Mouse (Mus musculus) limb, embryonic 15.5 days (tissue): ENCODE measurements around the gene Thegl. TPM values are rescaled to one million over a fixed set of nuclear protein-coding genes. Genes with fewer than 3 reads are reported as not detected.
A peak's percentile ranks its signal among the peaks of the same experiment; 100 is the strongest.
"Not testable (repeated sequence)": the region's sequence is repeated elsewhere in the genome, so short reads cannot be mapped to it uniquely, and the experiment has no call there.

ENCODE experiments used
- ATAC-seq: fragments of 200-750 bp; cut with Nextera tagmentation; 2 replicates; pipeline ENCODE4 v1.8.0; 2017; ENCODE audit warnings: low read depth, moderate TSS enrichment; ENCODE audit not compliant: insufficient number of reproducible peaks, low FRiP score, low TSS enrichment
- H3K27ac ChIP-seq: fragments of 300-500 bp; sonication (generic); 2 replicates; pipeline ENCODE4 v1.5.1; 2015; ENCODE audit warnings: moderate library complexity, mild to moderate bottlenecking, inconsistent platforms
- H3K27me3 ChIP-seq: fragments of 300-500 bp; sonication (generic); 2 replicates; pipeline ENCODE4 v1.6.1; 2015; ENCODE audit warnings: inconsistent platforms
- H3K36me3 ChIP-seq: fragments of 300-500 bp; sonication (generic); 2 replicates; pipeline ENCODE4 v1.6.1; 2015; ENCODE audit warnings: inconsistent platforms
- H3K4me1 ChIP-seq: fragments of 300-500 bp; sonication (generic); 2 replicates; pipeline ENCODE4 v1.6.1; 2015; ENCODE audit warnings: inconsistent platforms
- H3K4me2 ChIP-seq: fragments of 300-500 bp; sonication (generic); 2 replicates; pipeline ENCODE4 v1.6.1; 2015; ENCODE audit warnings: mild to moderate bottlenecking, inconsistent platforms
- H3K4me3 ChIP-seq: fragments of 300-500 bp; sonication (generic); 2 replicates; pipeline ENCODE4 v1.5.1; 2015; ENCODE audit warnings: mild to moderate bottlenecking, inconsistent platforms
- H3K9ac ChIP-seq: fragments of 300-500 bp; sonication (generic); 2 replicates; pipeline ENCODE4 v1.6.1; 2015; ENCODE audit warnings: inconsistent platforms
- H3K9me3 ChIP-seq: fragments of 300-500 bp; sonication (generic); 2 replicates; pipeline ENCODE4 v1.6.1; 2016; ENCODE audit warnings: inconsistent platforms
- WGBS: fragments of 180-500 bp; shearing (Covaris S2); methylation state at CpG from one replicate; pipeline ENCODE4 v1.1.7; 2015; 5-methylcytosine and 5-hydroxymethylcytosine counted together
- polyA plus RNA-seq: library from polyadenylated mRNA; unstranded; fragments of >200 nt; fragmentation: Nextera tagmentation; extraction: Ambion mirVana; gene quantifications from 2 replicates; pipeline ENCODE4 v1.2.1, GENCODE M21; 2015

Gene Thegl
- 0.16 and 0.22 TPM in 2 replicates for polyA plus RNA-seq

DNA sequence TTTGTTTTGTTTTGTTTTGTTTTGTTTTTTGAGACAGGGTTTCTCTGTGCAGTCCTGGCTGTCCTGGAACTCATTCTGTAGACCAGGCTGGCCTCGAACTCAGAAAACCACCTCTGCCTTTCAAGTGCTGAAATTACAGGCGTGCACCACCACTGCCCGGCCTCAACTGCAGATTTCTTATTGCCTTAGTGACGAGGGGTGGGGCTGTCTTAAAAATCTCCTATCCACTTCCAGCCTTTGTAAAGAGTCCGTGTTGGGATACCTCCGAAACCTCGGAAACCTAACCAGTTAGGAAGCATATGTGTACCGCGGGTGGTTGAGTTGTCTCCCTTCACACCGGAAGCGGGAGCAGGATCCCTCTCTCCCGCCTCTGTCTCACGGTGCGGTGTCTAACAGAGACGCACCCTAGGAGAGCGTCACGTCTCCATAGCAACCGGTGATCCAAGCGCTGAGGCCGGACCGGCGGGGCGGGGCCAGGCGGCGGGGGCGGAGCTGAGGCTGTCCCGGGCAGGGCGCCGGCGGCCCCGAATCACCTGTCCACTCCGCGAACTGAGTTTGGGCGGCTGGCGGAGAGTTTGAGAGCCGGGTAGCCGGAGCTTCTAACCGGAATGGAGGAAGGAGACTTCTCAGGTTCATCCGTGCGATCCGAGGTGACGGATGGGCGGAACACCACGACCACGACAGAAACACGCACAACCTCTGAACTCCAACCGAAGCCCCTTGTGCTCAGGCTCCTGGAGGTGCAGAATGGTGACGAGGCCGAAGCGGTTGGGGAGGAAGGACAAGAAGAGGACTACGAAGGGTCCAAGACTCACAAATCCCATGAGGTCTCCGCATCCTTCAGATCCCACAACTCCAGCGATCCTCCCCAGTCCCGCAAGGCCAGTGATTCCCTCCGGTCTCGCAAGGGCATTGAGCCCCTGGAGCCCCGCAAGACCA, at the start of gene Thegl:
Gene Thegl, plus strand, starts transcription at position 480 of the 939 bp plus-strand sequence.
- H3K9me3 ChIP-seq: no peaks in the 10 kb centered on the region
- H3K4me1 ChIP-seq: peaks cover 8% of the 10 kb centered on the region
- H3K36me3 ChIP-seq: no peaks in the 10 kb centered on the region
- WGBS: 18% methylated on average over 57 of the region's 57 CpGs
- peak; percentile 86 for ATAC-seq
- no peak within 1 kb of the TSS for H3K9ac ChIP-seq
- no peaks in the 10 kb centered on the region for H3K27me3 ChIP-seq
- peak within 1 kb of the TSS; percentile 85 for H3K4me2 ChIP-seq
- no peak within 1 kb of the TSS for H3K27ac ChIP-seq
- peak within 1 kb of the TSS; percentile 53 for H3K4me3 ChIP-seq

DNA sequence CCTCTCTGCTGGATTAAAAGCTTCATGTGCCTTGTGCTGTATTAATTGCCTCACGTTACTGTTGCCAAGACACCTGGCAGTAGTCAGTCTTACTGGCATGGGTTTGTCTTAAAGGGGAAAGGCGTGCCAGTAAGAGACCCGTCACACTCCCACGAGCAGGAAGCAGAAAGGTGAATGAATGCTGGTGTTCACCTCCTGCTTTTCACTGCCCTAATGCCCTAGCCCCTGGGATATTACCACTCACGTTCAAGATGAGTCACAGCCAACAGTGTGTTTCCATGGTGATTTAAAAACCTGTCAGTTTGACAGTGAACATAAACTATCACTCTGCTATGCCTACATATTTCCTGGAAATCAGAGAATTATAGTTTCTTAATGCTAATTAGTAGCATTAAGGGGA, 46.6 kb upstream of the Thegl start:
- ATAC-seq: no peak
- H3K36me3 ChIP-seq: peaks cover 50% of the 10 kb centered on the region
- no peak overlapping the region for H3K9ac ChIP-seq
- H3K4me1 ChIP-seq: peaks cover 6% of the 10 kb centered on the region
- H3K27ac ChIP-seq: no peak overlapping the region
- no peaks in the 10 kb centered on the region for H3K27me3 ChIP-seq
- 58% methylated on average over 5 of the region's 5 CpGs for WGBS
- no peaks in the 10 kb centered on the region for H3K9me3 ChIP-seq
- no peak overlapping the region for H3K4me3 ChIP-seq
- no peak overlapping the region for H3K4me2 ChIP-seq

DNA sequence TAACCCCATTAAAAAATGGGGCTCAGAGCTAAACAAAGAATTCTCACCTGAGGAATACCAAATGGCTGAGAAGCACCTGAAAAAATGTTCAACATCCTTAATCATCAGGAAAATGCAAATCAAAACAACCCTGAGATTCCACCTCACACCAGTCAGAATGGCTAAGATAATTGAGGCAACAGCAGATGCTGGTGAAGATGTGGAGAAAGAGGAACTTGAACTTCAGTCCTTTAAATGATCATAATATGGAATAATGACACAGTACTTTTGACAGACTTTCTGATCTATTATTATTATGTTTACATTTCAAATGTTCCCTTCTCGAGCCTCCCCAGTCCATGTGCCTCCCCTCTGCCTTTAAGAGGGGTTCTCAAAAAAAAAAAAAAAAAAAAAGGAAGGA, 44.7 kb upstream of the Thegl start:
- H3K9ac ChIP-seq, H3K27ac ChIP-seq, H3K4me2 ChIP-seq, H3K4me3 ChIP-seq, ATAC-seq, H3K9me3 ChIP-seq, H3K27me3 ChIP-seq: not testable (repeated sequence)
- 77% methylated on average over 1 of the region's 1 CpGs for WGBS
- H3K4me1 ChIP-seq: peaks cover 12% of the 10 kb centered on the region
- peaks cover 35% of the 10 kb centered on the region for H3K36me3 ChIP-seq

DNA sequence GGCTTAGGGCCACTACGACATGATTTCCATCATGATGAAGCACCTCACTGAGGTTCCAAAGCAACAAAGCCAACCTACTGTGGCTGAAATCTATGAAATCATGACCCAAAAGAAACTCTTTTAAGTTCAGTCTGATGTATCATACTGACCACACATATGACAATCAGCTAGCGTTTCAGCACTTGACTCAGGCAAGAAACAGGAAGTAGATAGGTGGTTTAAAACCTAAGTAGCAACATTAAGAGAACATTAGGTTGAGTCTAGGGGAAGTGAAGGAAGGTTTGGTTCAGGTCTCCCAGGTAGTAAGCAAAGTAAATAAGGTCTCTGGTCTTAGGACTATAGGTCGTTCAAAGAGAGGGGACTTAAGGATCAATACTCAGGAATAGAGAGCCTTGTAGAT, 42.3 kb upstream of the Thegl start:
- 59% methylated on average over 3 of the region's 3 CpGs for WGBS
- no peaks in the 10 kb centered on the region for H3K9me3 ChIP-seq
- peak overlapping the region; percentile 77; the same call in 1 of the 2 replicates for H3K4me2 ChIP-seq
- peaks cover 12% of the 10 kb centered on the region for H3K4me1 ChIP-seq
- no peak overlapping the region for H3K9ac ChIP-seq
- H3K27ac ChIP-seq: no peak overlapping the region
- no peaks in the 10 kb centered on the region for H3K27me3 ChIP-seq
- H3K4me3 ChIP-seq: peak overlapping the region; percentile 99
- H3K36me3 ChIP-seq: peaks cover 35% of the 10 kb centered on the region
- no peak for ATAC-seq

DNA sequence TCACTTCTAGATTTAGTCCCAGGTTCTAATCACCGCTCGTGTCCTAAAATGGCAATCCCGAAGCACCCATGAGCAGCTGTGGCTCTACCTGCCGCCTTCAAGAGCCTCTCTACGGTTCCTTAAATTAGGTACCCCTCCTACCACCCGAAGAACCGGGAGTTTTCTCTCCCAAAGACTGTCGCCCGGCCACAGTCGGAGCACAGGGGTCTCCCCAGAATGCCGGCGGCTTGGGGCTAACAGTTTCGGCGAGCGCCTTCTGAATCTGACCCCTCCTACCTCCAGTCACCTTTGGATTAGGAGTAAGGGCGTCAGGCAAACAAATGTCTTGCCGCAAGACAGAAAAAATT, 41.6 kb upstream of the Thegl start:
- WGBS: 2% methylated on average over 17 of the region's 17 CpGs
- H3K36me3 ChIP-seq: peaks cover 34% of the 10 kb centered on the region
- H3K4me2 ChIP-seq: peak overlapping the region; percentile 77
- no peaks in the 10 kb centered on the region for H3K9me3 ChIP-seq
- H3K27me3 ChIP-seq: no peaks in the 10 kb centered on the region
- H3K27ac ChIP-seq: peak overlapping the region; percentile 93
- ATAC-seq: peak; percentile 8; the same call in 1 of the 2 replicates
- H3K4me3 ChIP-seq: peak overlapping the region; percentile 99
- H3K4me1 ChIP-seq: peaks cover 12% of the 10 kb centered on the region
- peak overlapping the region; percentile 88 for H3K9ac ChIP-seq

DNA sequence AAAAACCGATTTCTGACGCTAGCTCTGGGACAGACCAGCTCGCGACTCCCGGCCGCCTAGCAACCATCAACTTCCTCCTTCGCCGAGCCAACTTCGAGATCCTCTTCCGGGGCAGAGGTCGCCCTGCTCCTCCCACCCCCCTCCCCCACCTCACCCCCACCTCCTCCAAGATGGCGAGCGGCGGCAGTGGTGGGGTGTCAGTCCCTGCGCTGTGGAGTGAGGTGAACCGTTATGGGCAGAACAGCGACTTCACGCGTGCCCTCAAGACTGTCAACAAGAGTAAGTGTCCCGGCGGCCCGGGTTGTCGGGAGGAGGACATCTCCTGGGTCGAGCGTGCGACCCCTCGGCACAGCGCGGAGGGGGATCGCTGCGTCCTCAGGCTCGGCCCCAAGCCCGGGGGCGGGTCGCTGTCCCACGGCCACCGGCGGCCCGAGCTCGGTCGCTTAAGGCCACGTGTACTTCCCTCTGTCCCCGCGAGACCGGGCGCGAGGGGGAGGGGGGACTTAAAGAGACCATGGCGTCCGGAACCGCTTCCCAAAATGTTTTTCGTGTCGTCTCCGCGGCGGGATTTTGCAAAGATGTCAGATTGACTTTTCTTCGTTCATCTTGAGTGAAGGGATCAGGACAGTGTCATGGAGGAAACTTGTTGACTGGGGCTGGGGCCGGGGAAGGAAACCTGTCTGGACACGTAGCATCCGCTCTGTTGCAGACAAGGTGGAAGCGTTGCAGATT, 41.1 kb upstream of the Thegl start, which contains the start of gene Srp72:
Gene Srp72, plus strand, starts transcription at position 130 of the 732 bp plus-strand sequence.
- peaks cover 12% of the 10 kb centered on the region for H3K4me1 ChIP-seq
- no peaks in the 10 kb centered on the region for H3K27me3 ChIP-seq
- peak; percentile 87 for ATAC-seq
- peak within 1 kb of the TSS; percentile 88 for H3K9ac ChIP-seq
- H3K9me3 ChIP-seq: no peaks in the 10 kb centered on the region
- peak within 1 kb of the TSS; percentile 99 for H3K4me3 ChIP-seq
- H3K4me2 ChIP-seq: peak within 1 kb of the TSS; percentile 77
- peaks cover 33% of the 10 kb centered on the region for H3K36me3 ChIP-seq
- WGBS: under 1% methylated on average over 55 of the region's 60 CpGs
- H3K27ac ChIP-seq: peak within 1 kb of the TSS; percentile 93

DNA sequence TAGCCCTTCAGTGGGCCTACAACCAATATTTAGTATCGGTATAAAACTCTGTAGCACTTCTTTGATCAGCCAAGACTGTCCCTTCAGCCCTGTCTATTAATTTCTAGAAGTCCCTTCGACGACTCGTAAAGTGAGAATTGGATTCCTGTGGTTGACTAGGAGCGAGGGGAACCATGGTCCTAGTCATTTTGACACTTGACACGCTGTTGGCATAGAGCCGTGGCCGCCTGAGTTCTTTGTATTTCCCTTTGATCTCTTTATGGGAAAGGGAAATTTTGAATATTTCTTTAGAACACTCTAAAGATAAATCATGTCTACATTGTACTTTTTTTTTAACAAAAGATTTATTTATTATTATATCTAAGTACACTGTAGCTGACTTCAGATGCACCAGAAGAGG, 40.1 kb upstream of the Thegl start:
- H3K4me3 ChIP-seq: peak overlapping the region; percentile 99
- ATAC-seq: no peak
- H3K9me3 ChIP-seq: no peaks in the 10 kb centered on the region
- H3K4me2 ChIP-seq: peak overlapping the region; percentile 56
- 61% methylated on average over 8 of the region's 8 CpGs for WGBS
- H3K27me3 ChIP-seq: no peaks in the 10 kb centered on the region
- peaks cover 31% of the 10 kb centered on the region for H3K36me3 ChIP-seq
- H3K9ac ChIP-seq: no peak overlapping the region
- peaks cover 12% of the 10 kb centered on the region for H3K4me1 ChIP-seq
- no peak overlapping the region for H3K27ac ChIP-seq

DNA sequence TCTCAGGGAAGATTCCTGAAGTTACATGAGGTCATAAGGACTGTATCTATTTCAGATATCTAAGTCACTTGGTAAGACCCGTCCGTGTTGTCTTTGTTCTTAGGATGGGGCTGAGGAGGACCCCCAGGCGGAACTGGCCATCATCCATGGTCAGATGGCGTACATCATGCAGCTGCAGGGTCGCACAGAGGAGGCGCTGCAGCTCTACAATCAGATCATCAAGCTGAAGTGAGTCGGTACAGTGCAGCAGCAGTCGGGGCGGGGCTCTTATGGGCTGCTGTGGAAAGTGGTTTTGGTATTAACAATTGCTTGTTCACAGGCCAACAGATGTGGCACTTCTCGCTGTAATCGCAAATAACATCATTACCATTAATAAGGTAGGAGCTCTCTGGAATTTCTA, 31.8 kb upstream of the Thegl start:
- 92% methylated on average over 11 of the region's 11 CpGs for WGBS
- Histone ChIP-seq H3K9ac (no peak overlapping the region), H3K27me3 (no peaks in the 10 kb centered on the region), H3K9me3 (no peaks in the 10 kb centered on the region), H3K4me3 (no peak overlapping the region), H3K4me2 (no peak overlapping the region), H3K27ac (no peak overlapping the region), H3K4me1 (no peaks in the 10 kb centered on the region), H3K36me3 (peaks cover 72% of the 10 kb centered on the region)
- no peak for ATAC-seq

DNA sequence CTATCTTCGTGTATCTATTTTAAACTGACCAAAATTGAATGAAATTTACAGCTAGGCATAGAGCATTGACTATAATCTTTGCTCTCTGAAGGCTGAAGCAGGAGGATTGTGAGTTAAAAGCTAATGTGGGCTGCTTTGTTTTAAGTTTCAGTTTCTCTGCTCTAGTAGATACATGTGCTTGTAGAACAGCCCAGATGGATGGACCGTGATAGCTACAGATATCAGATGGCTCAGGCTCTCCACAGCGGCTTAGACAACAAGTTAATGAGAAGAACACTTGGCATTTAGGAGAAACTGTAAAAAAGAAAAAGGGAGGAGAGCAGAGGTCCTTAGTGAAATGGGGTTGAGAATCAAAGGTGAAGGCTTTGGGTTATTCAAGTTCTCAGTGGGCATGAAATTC, 25.0 kb upstream of the Thegl start:
- WGBS: 90% methylated on average over 3 of the region's 3 CpGs
- H3K4me2 ChIP-seq: no peak overlapping the region
- H3K9ac ChIP-seq: no peak overlapping the region
- ATAC-seq: no peak
- no peak overlapping the region for H3K4me3 ChIP-seq
- H3K27ac ChIP-seq: no peak overlapping the region
- H3K4me1 ChIP-seq: no peaks in the 10 kb centered on the region
- H3K27me3 ChIP-seq: no peaks in the 10 kb centered on the region
- no peaks in the 10 kb centered on the region for H3K9me3 ChIP-seq
- peaks cover 77% of the 10 kb centered on the region for H3K36me3 ChIP-seq

DNA sequence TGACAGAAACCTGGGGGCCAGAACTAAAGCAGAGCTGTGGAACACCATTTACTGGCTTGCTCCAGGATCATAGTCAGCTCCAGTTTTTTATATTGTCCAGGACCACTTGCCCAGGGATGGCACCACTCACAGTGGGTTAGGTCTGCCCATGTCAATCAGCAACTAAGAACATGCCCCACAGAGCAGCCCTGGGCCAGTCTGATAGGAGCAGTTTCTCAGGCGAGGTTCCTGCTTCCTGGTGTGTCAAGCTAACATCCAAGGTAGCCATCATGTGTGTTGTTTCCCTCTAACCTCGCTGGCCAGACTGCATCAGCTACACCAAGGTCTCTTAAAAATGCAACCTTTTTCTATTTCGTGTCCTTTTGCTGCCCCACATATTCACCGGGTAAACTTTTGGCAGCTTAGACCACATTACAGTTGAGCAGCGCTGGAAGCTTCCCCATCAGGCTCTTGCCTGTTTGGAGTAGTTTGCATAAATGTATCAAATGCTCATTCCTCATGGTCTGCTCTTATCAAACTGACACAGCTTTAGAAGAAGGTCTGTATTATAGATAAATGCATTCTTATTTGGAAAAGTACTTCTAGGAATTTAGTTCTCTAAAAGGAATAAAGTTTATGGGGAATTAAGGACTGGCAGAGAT, 22.5 kb upstream of the Thegl start:
- H3K4me2 ChIP-seq: no peak overlapping the region
- no peak for ATAC-seq
- H3K9ac ChIP-seq: no peak overlapping the region
- H3K27me3 ChIP-seq: no peaks in the 10 kb centered on the region
- 94% methylated on average over 5 of the region's 5 CpGs for WGBS
- H3K4me3 ChIP-seq: no peak overlapping the region
- H3K4me1 ChIP-seq: no peaks in the 10 kb centered on the region
- H3K36me3 ChIP-seq: peaks cover 81% of the 10 kb centered on the region
- H3K9me3 ChIP-seq: no peaks in the 10 kb centered on the region
- no peak overlapping the region for H3K27ac ChIP-seq

DNA sequence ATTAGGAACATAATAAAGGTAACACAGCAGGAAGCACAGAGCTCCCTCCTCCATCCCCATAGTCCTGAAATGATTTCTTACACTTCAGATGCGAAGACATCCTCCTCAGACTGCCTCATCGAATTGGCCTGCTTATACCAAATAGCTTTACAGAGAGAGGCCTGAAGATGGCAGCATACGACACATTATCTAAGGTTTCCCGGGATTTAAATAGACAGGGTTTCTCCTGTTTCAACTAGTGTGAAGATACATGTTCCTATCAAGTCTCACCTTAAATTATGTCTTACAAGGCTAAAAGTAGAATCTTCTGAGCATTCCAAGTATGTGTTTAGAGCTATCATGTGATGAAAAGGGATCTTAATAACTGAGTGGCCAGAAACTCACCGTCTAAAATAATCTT, 17.4 kb upstream of the Thegl start:
- Histone ChIP-seq H3K4me1 (no peaks in the 10 kb centered on the region), H3K36me3 (peaks cover 68% of the 10 kb centered on the region), H3K27me3 (no peaks in the 10 kb centered on the region), H3K27ac (no peak overlapping the region), H3K4me2 (no peak overlapping the region), H3K9ac (no peak overlapping the region), H3K4me3 (no peak overlapping the region), H3K9me3 (no peaks in the 10 kb centered on the region; the same call in 1 of the 2 replicates)
- 51% methylated on average over 5 of the region's 5 CpGs for WGBS
- no peak for ATAC-seq
